Mouse (Mus musculus) stomach, embryonic 16.5 days (tissue): ENCODE data around the gene Dph5. TPM values are rescaled to one million over a fixed set of nuclear protein-coding genes. Genes with fewer than 3 reads are reported as not detected.

ENCODE experiments used
- ATAC-seq: fragments of 200-750 bp; cut with Nextera tagmentation; 2 replicates; pipeline ENCODE4 v1.8.0; 2017; ENCODE audit warnings: moderate number of reproducible peaks, moderate TSS enrichment; ENCODE audit not compliant: insufficient read depth, low FRiP score
- H3K27ac ChIP-seq: fragments of 300-500 bp; sonication (generic); 2 replicates; pipeline ENCODE4 v1.5.1; 2014; ENCODE audit warnings: low read length
- H3K27me3 ChIP-seq: fragments of 300-500 bp; sonication (generic); 2 replicates; pipeline ENCODE4 v1.6.1; 2014; ENCODE audit warnings: low read length, control low read depth, mixed read lengths; ENCODE audit not compliant: control insufficient read depth, insufficient read depth
- H3K36me3 ChIP-seq: fragments of 300-500 bp; sonication (generic); 2 replicates; pipeline ENCODE4 v1.6.1; 2014; ENCODE audit warnings: low read length; ENCODE audit not compliant: control insufficient read depth, insufficient read depth
- H3K4me1 ChIP-seq: fragments of 300-500 bp; sonication (generic); 2 replicates; pipeline ENCODE4 v1.6.1; 2014; ENCODE audit warnings: low read length, control low read depth, mixed read lengths; ENCODE audit not compliant: control insufficient read depth, insufficient read depth
- H3K4me2 ChIP-seq: fragments of 300-500 bp; sonication (generic); 2 replicates; pipeline ENCODE4 v1.6.1; 2014; ENCODE audit warnings: low read depth, low read length, mixed read lengths
- H3K4me3 ChIP-seq: fragments of 300-500 bp; sonication (generic); replicated peaks from 2 replicates; pipeline ENCODE4 v1.5.1; 2014; ENCODE audit warnings: mild to moderate bottlenecking, low read length
- H3K9ac ChIP-seq: fragments of 300-500 bp; sonication (generic); 2 replicates; pipeline ENCODE4 v1.6.1; 2014; ENCODE audit warnings: low read length
- H3K9me3 ChIP-seq: fragments of 300-500 bp; sonication (generic); replicated peaks from 2 replicates; pipeline ENCODE4 v1.6.1; 2016; ENCODE audit warnings: low read length, control low read depth; ENCODE audit not compliant: control insufficient read depth
- WGBS: fragments of 180-500 bp; shearing (Covaris S2); extraction: QIAGEN DNeasy Blood & Tissue Kit; methylation state at CpG from one replicate; pipeline ENCODE4 v1.1.7; 2014; 5-methylcytosine and 5-hydroxymethylcytosine counted together
- polyA plus RNA-seq: library from polyadenylated mRNA; unstranded; fragments of >200 nt; fragmentation: Nextera tagmentation; extraction: Ambion mirVana; gene quantifications from 2 replicates; pipeline ENCODE4 v1.2.1, GENCODE M21; 2015

Gene Dph5
- 28.8 and 31.9 TPM in 2 replicates for polyA plus RNA-seq

DNA sequence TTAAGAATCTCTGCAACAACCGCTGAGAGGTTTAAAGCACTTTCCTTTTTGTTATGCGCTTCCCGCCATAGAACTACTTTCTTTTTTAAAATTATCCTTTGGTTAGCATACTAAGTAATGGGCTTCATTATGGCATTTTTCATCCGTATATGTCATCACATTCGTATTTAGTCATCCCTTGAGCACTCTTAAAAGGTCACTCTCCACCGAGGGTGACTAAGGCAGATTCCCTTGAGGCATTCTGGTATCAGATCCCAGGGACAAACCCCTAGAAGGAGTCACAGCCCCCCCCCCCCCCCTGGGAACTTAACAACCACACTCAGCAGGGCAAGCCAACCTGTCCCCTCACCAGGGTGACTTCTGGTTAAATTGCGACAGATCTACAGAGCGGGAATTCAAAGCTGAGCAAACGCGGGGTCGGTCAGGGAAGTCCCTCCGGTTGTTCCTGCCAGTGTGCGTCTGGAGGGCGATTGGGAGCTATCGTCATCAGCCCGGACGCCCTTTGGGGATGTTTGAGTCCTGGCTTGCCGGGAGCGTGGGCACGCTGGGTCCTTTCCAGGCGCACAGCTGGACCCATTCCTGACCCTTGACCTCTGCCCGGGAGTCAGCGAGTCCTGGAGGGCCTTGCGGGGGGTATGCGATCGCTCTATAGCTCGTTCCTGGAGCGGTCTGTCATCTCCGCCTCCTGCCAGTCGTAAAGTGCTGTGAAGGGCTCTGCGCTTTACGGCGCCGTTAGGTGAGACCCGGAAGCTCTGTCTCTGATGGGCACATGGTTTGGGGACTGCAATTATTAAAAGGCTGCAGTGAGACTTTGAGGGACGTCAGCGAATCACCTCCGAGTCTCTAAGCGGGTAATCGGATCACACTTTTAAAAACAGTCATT is at the start of gene Dph5:
Gene Dph5 (plus strand): TSS at position 411 of the 883 bp plus-strand sequence.
- no peaks in the 10 kb centered on the region for H3K36me3 ChIP-seq
- peak within 1 kb of the TSS; percentile 92 for H3K27ac ChIP-seq
- under 1% methylated on average over 40 of the region's 40 CpGs for WGBS
- peak within 1 kb of the TSS; percentile 89 for H3K4me3 ChIP-seq
- peak; percentile 94 for ATAC-seq
- H3K27me3 ChIP-seq, result no peaks in the 10 kb centered on the region
- H3K9ac ChIP-seq, result peak within 1 kb of the TSS; percentile 86
- H3K4me1 ChIP-seq, result peaks cover 2% of the 10 kb centered on the region; the same call in 1 of the 2 replicates
- no peaks in the 10 kb centered on the region for H3K9me3 ChIP-seq
- H3K4me2 ChIP-seq, result peak within 1 kb of the TSS; percentile 65

DNA sequence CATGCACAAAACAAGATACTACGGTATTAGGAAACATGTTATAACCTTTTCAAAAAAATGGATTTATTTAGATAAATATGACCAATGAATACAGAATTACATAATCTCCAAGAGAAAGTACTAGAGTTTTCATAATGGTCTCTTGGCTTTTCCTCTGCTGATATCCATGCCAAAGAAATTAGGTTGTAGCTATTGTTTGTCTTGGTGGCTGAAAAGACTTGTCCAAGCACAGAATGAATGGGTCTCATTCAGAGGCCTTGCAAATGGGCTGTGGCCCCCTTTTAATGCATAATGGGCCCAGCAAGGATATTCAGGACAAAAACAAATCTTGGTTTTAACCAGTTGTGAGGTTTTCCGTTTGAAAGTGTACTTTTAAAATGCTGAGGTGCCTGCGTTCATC is 43.1 kb upstream of the Dph5 start:
- no peaks in the 10 kb centered on the region for H3K4me1 ChIP-seq
- no peak overlapping the region for H3K9ac ChIP-seq
- ATAC-seq, result no peak
- H3K4me2 ChIP-seq, result no peak overlapping the region
- H3K27ac ChIP-seq, result no peak overlapping the region
- H3K36me3 ChIP-seq, result no peaks in the 10 kb centered on the region
- H3K4me3 ChIP-seq, result no peak overlapping the region
- WGBS, result 76% methylated on average over 3 of the region's 3 CpGs
- H3K27me3 ChIP-seq, result no peaks in the 10 kb centered on the region
- H3K9me3 ChIP-seq, result no peaks in the 10 kb centered on the region

DNA sequence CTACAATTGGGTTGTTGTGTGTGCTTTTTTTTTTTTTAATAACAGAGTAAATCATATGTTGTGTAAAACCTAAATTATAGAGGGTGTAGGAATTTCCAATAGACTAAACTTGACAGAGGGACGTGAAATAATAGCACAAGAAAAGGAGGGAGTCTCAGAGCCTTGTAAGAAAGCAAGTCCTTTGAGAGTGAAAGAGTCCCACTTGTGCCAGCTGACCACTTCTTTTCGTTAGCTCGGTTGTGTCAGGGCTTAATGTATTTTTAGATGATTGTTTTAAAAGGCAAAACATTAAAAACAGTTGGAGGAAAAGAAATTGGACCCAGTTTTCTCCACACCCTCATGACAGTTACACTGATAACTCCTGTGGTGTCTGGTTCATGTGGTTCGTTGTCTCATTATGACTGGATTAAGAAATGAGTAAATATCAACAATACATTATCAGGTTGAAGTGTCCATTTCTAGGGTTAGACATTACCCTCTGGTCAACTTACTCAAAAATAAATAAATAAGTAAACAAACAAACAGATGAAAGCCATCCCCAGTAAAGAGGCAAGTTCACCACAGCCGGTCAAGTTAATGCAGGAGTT is 42.5 kb upstream of the Dph5 start:
- no peaks in the 10 kb centered on the region for H3K27me3 ChIP-seq
- WGBS, result 80% methylated on average over 5 of the region's 5 CpGs
- H3K36me3 ChIP-seq, result no peaks in the 10 kb centered on the region
- H3K9ac ChIP-seq, result no peak overlapping the region
- no peaks in the 10 kb centered on the region for H3K4me1 ChIP-seq
- no peaks in the 10 kb centered on the region for H3K9me3 ChIP-seq
- H3K4me3 ChIP-seq, result no peak overlapping the region
- H3K4me2 ChIP-seq, result no peak overlapping the region
- H3K27ac ChIP-seq, result no peak overlapping the region
- no peak for ATAC-seq

DNA sequence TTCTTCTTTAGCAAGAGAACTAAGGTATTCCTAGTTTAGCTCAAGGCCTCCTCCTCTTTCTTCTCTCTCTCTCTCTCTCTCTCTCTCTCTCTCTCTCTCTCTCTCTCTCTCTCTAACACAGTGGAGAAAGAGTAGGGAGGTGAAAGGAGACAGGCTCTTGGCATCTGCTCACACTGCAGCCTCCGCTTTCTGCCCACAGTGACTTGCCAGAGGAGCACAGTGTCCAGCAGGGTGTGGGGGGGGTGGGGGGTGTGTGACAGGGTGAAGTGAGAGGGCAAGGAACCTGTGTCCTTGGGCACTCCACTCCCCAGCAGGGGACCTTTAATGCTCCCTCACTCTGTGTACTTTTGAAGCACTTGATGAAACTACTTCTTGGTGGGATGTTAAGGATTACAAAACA is 41.9 kb upstream of the Dph5 start:
- Histone ChIP-seq H3K4me2 (no peak overlapping the region), H3K9ac (no peak overlapping the region), H3K27me3 (no peaks in the 10 kb centered on the region), H3K27ac (no peak overlapping the region), H3K4me1 (no peaks in the 10 kb centered on the region), H3K9me3 (no peaks in the 10 kb centered on the region), H3K4me3 (no peak overlapping the region), H3K36me3 (no peaks in the 10 kb centered on the region)
- 89% methylated on average over 1 of the region's 1 CpGs for WGBS
- no peak for ATAC-seq

DNA sequence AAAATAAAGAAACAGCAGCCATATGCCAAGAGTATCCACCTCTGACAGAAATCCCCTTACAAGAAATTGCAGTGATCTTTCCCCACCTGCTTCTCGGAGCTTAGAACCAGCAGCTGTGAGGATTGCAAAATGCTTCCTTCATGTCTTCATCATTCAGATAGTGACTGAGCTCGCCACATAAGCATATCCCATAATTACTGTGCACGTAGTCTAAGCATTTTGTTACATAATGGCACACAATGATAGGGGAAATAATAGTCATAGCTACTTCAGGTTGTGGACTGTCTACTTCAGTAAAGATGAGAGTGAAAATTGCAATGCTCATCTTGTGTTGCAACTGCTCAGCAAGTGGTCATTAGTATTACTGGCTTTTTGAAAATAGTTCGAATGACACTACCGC is 41.5 kb upstream of the Dph5 start:
- H3K4me3 ChIP-seq, result no peak overlapping the region
- H3K27me3 ChIP-seq, result no peaks in the 10 kb centered on the region
- no peaks in the 10 kb centered on the region for H3K9me3 ChIP-seq
- no peak overlapping the region for H3K9ac ChIP-seq
- H3K36me3 ChIP-seq, result no peaks in the 10 kb centered on the region
- H3K27ac ChIP-seq, result no peak overlapping the region
- 83% methylated on average over 5 of the region's 5 CpGs for WGBS
- no peaks in the 10 kb centered on the region for H3K4me1 ChIP-seq
- no peak for ATAC-seq
- no peak overlapping the region for H3K4me2 ChIP-seq

DNA sequence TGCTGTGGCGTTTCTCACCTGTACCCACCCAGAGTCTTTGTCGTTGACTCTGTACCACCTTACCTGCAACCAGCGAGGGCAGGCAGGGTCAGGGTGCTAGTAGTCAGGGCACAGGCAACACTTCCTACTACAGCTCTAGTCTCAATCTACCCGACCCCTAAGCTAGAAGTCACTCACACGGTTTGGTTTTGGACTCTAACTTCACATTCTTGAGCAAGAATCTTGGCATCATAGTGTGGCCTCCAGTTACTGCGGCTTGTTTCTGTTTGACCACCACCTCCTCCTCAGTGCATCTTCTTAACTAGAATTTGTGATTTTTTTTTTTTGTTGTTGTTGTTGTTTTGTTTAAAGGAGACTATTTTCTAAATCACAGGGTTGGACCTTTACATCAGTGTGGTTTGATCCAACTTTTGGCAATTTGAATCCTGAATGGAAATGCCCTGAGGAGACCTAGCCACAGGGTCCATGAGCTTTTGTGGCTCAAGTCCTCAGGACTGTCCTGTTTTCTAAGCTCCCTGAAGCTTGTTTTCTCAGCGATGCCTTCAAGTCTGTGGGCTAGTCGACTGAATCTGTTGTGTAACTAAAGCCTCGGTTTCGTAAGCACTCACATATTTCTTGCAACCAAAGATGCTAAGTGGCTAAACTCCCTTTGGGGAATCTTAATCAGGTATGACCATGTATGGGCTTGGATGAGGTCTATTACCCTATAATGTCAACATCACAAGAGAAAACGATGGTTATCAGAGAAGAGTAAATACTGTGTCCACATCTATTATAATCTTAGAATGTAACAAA is 38.8 kb upstream of the Dph5 start:
- H3K4me2 ChIP-seq, result no peak overlapping the region
- no peaks in the 10 kb centered on the region for H3K27me3 ChIP-seq
- 77% methylated on average over 11 of the region's 11 CpGs for WGBS

DNA sequence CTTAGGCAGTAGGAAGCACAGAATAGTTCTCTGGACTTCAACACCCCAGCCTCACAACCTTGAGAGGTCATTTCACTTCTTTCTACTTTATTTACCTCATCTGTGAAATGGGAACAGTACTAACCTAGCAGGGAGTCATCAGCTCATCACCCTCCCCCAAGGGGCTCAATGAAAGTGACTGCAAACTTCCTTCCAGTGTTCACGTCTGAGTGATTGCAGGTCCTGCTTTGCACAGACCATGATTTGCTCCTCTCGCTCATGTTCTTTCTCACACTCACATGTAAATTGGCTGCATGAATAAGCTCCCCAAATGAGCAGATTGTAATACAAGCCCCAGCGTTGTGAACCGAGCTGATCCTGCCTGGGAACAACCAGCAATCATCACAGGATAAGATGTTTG is 36.7 kb upstream of the Dph5 start:
- ATAC-seq, result no peak
- no peak overlapping the region for H3K4me3 ChIP-seq
- no peaks in the 10 kb centered on the region for H3K9me3 ChIP-seq
- no peak overlapping the region for H3K27ac ChIP-seq
- no peaks in the 10 kb centered on the region for H3K36me3 ChIP-seq
- H3K4me2 ChIP-seq, result no peak overlapping the region
- H3K4me1 ChIP-seq, result no peaks in the 10 kb centered on the region
- no peak overlapping the region for H3K9ac ChIP-seq
- 72% methylated on average over 4 of the region's 4 CpGs for WGBS
- H3K27me3 ChIP-seq, result no peaks in the 10 kb centered on the region

More for the DNA sequence above, 38.8 kb upstream of the Dph5 start:
- ATAC-seq, result no peak
- Histone ChIP-seq H3K4me1 (no peaks in the 10 kb centered on the region), H3K9ac (no peak overlapping the region), H3K4me3 (no peak overlapping the region), H3K9me3 (no peaks in the 10 kb centered on the region), H3K36me3 (no peaks in the 10 kb centered on the region), H3K27ac (no peak overlapping the region)

DNA sequence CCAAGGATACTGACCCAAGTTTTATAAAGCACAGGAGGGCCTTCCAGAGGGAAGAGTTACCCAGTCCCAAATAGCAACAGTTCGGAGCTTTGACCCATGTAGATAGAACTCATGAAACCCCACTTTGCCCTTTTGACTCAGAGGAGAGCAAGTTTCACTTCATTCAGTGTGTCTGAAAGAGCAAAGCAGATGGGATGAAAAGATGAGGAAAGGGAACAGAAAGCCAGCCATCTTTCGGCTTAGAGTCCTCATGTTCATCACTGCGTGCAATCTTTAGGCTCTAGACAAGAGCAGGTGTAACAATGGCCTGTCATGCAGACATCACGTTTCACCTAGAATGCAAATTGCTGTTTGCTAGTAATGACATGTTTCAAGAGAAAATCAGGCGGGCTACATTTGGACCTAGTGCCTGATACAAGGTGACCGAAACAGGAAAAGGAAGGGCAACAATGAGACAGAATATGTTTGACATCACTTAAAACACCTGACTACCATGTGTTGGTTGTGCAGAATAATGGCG is 32.9 kb upstream of the Dph5 start:
- no peaks in the 10 kb centered on the region for H3K36me3 ChIP-seq
- no peaks in the 10 kb centered on the region for H3K27me3 ChIP-seq
- H3K4me1 ChIP-seq, result no peaks in the 10 kb centered on the region
- H3K27ac ChIP-seq, result no peak overlapping the region
- WGBS, result 90% methylated on average over 7 of the region's 7 CpGs
- H3K4me2 ChIP-seq, result no peak overlapping the region
- ATAC-seq, result no peak
- no peak overlapping the region for H3K9ac ChIP-seq
- no peaks in the 10 kb centered on the region for H3K9me3 ChIP-seq
- H3K4me3 ChIP-seq, result no peak overlapping the region
